Comparison of ENCODE assay signal across 14 mouse cellular contexts in genomic region chr8:118290266-118290665, GRCm38 (mm10). TPM values are rescaled to one million over a fixed set of nuclear protein-coding genes. Genes with fewer than 3 reads are reported as not detected.
DNase-seq lines count a peak whose midpoint lies in the region; ATAC-seq and TF ChIP-seq lines count a peak whose summit lies in the region.
"Had no signal": no experiment of that assay in that cellular context is flagged by ENCODE, and none has a peak within 500 bp of the region (broad histone marks: within the 10 kb centered on the region; RNA-seq: fewer than 3 reads in every experiment).

No protein-coding gene starts in this region.

- H3K36me3 ChIP-seq in heart, embryonic 10.5 days, result no peaks in the 10 kb centered on the region
- no peaks in the 10 kb centered on the region for H3K36me3 ChIP-seq in heart, postnatal 0 days (replicated peaks; ENCODE audit: control insufficient read depth, insufficient read depth, low read length)
- no peaks in the 10 kb centered on the region for H3K36me3 ChIP-seq in intestine, embryonic 15.5 days
- H3K36me3 ChIP-seq: G1E; limb, embryonic 12.5 days; midbrain, embryonic 12.5 days had no signal

- no peak for TF ChIP-seq EP300 in heart, postnatal 0 days (IDR thresholded peaks at IDR 0.05; ENCODE audit: low read depth)

- H3K4me2 ChIP-seq in heart, postnatal 0 days (ENCODE audit: low read depth, low read length), result peak overlapping the region; percentile 37
- H3K4me2 ChIP-seq in intestine, embryonic 15.5 days (replicated peaks), result no peak overlapping the region
- H3K4me2 ChIP-seq: limb, embryonic 12.5 days; midbrain, embryonic 12.5 days had no signal

- H3K4me1 ChIP-seq in heart, embryonic 10.5 days, result peaks cover 53% of the 10 kb centered on the region
- H3K4me1 ChIP-seq in heart, postnatal 0 days (ENCODE audit: control insufficient read depth, insufficient read depth), result peaks cover 64% of the 10 kb centered on the region
- H3K4me1 ChIP-seq in intestine, embryonic 15.5 days (replicated peaks), result no peaks in the 10 kb centered on the region

- H3K9ac ChIP-seq in heart, postnatal 0 days (replicated peaks; ENCODE audit: low read depth, low read length), result no peak overlapping the region
- H3K9ac ChIP-seq in intestine, embryonic 15.5 days, result no peak overlapping the region
- H3K9ac ChIP-seq: limb, embryonic 12.5 days; midbrain, embryonic 12.5 days had no signal

- peaks cover 37% of the 10 kb centered on the region for H3K27me3 ChIP-seq in heart, embryonic 10.5 days (ENCODE audit: insufficient read depth, poor library complexity, severe bottlenecking)
- H3K27me3 ChIP-seq in heart, postnatal 0 days (ENCODE audit: control insufficient read depth, insufficient read depth, low read length), result no peaks in the 10 kb centered on the region
- H3K27me3 ChIP-seq in intestine, embryonic 15.5 days (replicated peaks), result peaks cover 12% of the 10 kb centered on the region; the same call in 1 of the 2 replicates

- no peaks in the 10 kb centered on the region for H3K9me3 ChIP-seq in heart, embryonic 10.5 days
- no peaks in the 10 kb centered on the region for H3K9me3 ChIP-seq in heart, postnatal 0 days (replicated peaks; ENCODE audit: control insufficient read depth, low read length)
- H3K9me3 ChIP-seq in intestine, embryonic 15.5 days, result no peaks in the 10 kb centered on the region
- H3K9me3 ChIP-seq: limb, embryonic 12.5 days; midbrain, embryonic 12.5 days had no signal

- DNase-seq in heart, adult 18-20 months, result peak; percentile 72 to 75
- DNase-seq in heart, embryonic 10.5 days (ENCODE audit: low spot score), result no peak
- peak; percentile 17 to 25 for DNase-seq in urinary bladder, postnatal 36 days (ENCODE audit: low spot score in 2 of 2)
- no peak for DNase-seq in urinary bladder, adult 2 months (ENCODE audit: low spot score)
- peak; percentile 86 for DNase-seq in heart, postnatal 0 days (ENCODE audit: low spot score)
- DNase-seq in natural killer cell, adult 2 months (ENCODE audit: low spot score in 2 of 2), result no peak
- no peak for DNase-seq in adrenal gland, adult 2 months
- DNase-seq: adrenal gland, postnatal 25 days; cerebellum, postnatal 25 days; kidney, adult 18-20 months had no signal

- peak; percentile 68 for ATAC-seq in heart, postnatal 0 days (ENCODE audit: insufficient read depth, low read depth)
- no peak for ATAC-seq in intestine, embryonic 15.5 days

- WGBS in heart, embryonic 10.5 days, result 64% methylated on average over 6 of the region's 6 CpGs
- 25% methylated on average over 6 of the region's 6 CpGs for WGBS in heart, postnatal 0 days
- WGBS in intestine, embryonic 15.5 days, result 63% methylated on average over 6 of the region's 6 CpGs

- no peak overlapping the region for H3K27ac ChIP-seq in heart, embryonic 10.5 days
- peak overlapping the region; percentile 94 for H3K27ac ChIP-seq in heart, postnatal 0 days (ENCODE audit: low read depth)
- no peak overlapping the region for H3K27ac ChIP-seq in intestine, embryonic 15.5 days
- H3K27ac ChIP-seq: limb, embryonic 12.5 days; midbrain, embryonic 12.5 days had no signal

- no peak overlapping the region for H3K4me3 ChIP-seq in heart, embryonic 10.5 days
- no peak overlapping the region for H3K4me3 ChIP-seq in heart, postnatal 0 days (ENCODE audit: low read depth, low read length)
- H3K4me3 ChIP-seq in intestine, embryonic 15.5 days (replicated peaks), result no peak overlapping the region
- H3K4me3 ChIP-seq: limb, embryonic 12.5 days; midbrain, embryonic 12.5 days had no signal

- TF ChIP-seq CTCF in heart, postnatal 0 days (IDR thresholded peaks at IDR 0.05; ENCODE audit: low read depth), result no peak

RNA-seq across cellular contexts. Expression of gene Cdh13, which starts 6.7 kb away (rescaled TPM):
- total RNA-seq in heart, adult 18-20 months (2021), result 100 to 1,000 TPM; 159 to 168 TPM
- polyA plus RNA-seq in heart, embryonic 10.5 days (2016; fragmentation: Nextera tagmentation; extraction: Ambion mirVana), result 14.4 and 28.6 TPM in 2 replicates
- 21.0 and 33.4 TPM in 2 replicates for polyA plus RNA-seq in urinary bladder, adult 2 months (2012; rRNA removed)
- total RNA-seq in heart, postnatal 0 days (2014; rRNA removed; ENCODE audit: low replicate concordance), result 109 and 126 TPM in 2 replicates
- polyA plus RNA-seq in heart, postnatal 0 days (2015; fragmentation: Nextera tagmentation; extraction: Ambion mirVana), result 136 TPM in 2 replicates
- polyA plus RNA-seq in intestine, embryonic 15.5 days (2015; fragmentation: Nextera tagmentation; extraction: Ambion mirVana), result 6.2 and 6.5 TPM in 2 replicates
- 1 to 10 TPM; 5.3 to 8.1 TPM for total RNA-seq in adrenal gland, adult 2 months (2021)
- polyA plus RNA-seq in adrenal gland, adult 2 months (2012; rRNA removed), result 8.7 and 9.2 TPM in 2 replicates
- polyA plus RNA-seq: G1E had no signal

Comparison
In these comparisons a context has a peak if more than half of its experiments do, and no peak if none do; other contexts are left out.
1. DNase-seq: peak in heart, adult 18-20 months (2 of 2), urinary bladder, postnatal 36 days (2 of 2) and heart, postnatal 0 days (single experiment); none in heart, embryonic 10.5 days (single experiment), urinary bladder, adult 2 months (single experiment), natural killer cell, adult 2 months (0 of 2) and adrenal gland, adult 2 months (single experiment).